Mouse (Mus musculus) G1E (cell line): Measurements from ENCODE around the gene Ank3. TPM values are rescaled to one million over a fixed set of nuclear protein-coding genes. Genes with fewer than 3 reads are reported as not detected.

ENCODE experiments used
- ATAC-seq: 2 replicates; pipeline ENCODE4 v1.8.0; 2016; ENCODE audit warnings: mild to moderate bottlenecking; ENCODE audit not compliant: insufficient number of reproducible peaks, poor library complexity, low FRiP score, severe bottlenecking; ENCODE audit errors: extremely low read depth
- DNase-seq: peaks from one replicate; pipeline ENCODE4 v3.0.0; 2012; ENCODE audit warnings: low spot score
- H3K27me3 ChIP-seq: 2 replicates; pipeline ENCODE4 v1.6.1; 2012; ENCODE audit warnings: mild to moderate bottlenecking, low read length, inconsistent platforms; ENCODE audit not compliant: insufficient read depth
- H3K36me3 ChIP-seq: replicated peaks from 2 replicates; pipeline ENCODE3; 2012; ENCODE audit warnings: mild to moderate bottlenecking, inconsistent platforms
- H3K4me1 ChIP-seq: 2 replicates; pipeline ENCODE4 v1.6.1; 2012; ENCODE audit warnings: low read depth, low read length, inconsistent platforms, mixed read lengths; ENCODE audit not compliant: insufficient read depth
- H3K4me3 ChIP-seq: 2 replicates; pipeline ENCODE4 v1.5.1; 2012; ENCODE audit warnings: low read depth, mild to moderate bottlenecking, inconsistent platforms, low read length, moderate library complexity, mixed read lengths
- H3K9me3 ChIP-seq: replicated peaks from 2 replicates; pipeline ENCODE4 v1.6.1; 2012; ENCODE audit warnings: inconsistent platforms
- CTCF ChIP-seq: IDR thresholded peaks from 2 replicates; pipeline ENCODE4 v1.5.1; 2012; ENCODE audit warnings: low read depth, low read length, inconsistent platforms, mixed read lengths
- GATA1 ChIP-seq: IDR thresholded peaks from 2 replicates; pipeline ENCODE4 v1.6.1; 2012; ENCODE audit warnings: borderline replicate concordance, low read length, inconsistent platforms, mixed read lengths
- GATA2 ChIP-seq: IDR thresholded peaks from 2 replicates; pipeline ENCODE4 v1.6.1; 2012; ENCODE audit warnings: low read depth, low read length, inconsistent platforms, borderline replicate concordance
- POLR2AphosphoS5 ChIP-seq: IDR thresholded peaks from 2 replicates; pipeline ENCODE4 v1.6.1; 2012; ENCODE audit warnings: low read depth, low read length, inconsistent platforms; ENCODE audit not compliant: insufficient replicate concordance
- TAL1 ChIP-seq: conservative IDR thresholded peaks from 2 replicates; pipeline ENCODE4 v1.6.1; 2012; ENCODE audit warnings: low read depth, low read length, inconsistent platforms, mixed read lengths
- polyA plus RNA-seq: library from polyadenylated mRNA; stranded (reverse); fragments of >175 nt; gene quantifications from 2 replicates; pipeline ENCODE4 v1.2.3, GENCODE M21; 2012
- total RNA-seq, 2 experiments: library from RNA; stranded (forward) in 1 of 2; stranded (reverse) in 1 of 2; fragments of 200-1000 nt in 1 of 2; fragments of >200 nt in 1 of 2; fragmentation: Nextera tagmentation in 1 of 2; gene quantifications; 2 replicates each; pipeline ENCODE4 v1.2.3; 2014 to 2017

Ank3 gene
- total and polyA plus RNA-seq, 3 experiments: 0.98 TPM; not detected in 2

GRCm38 (mm10) chr10:69937291-69937921, 538.8 kb downstream of the Ank3 start:
- Histone ChIP-seq H3K9me3 (peaks cover 64% of the 10 kb centered on the region), H3K4me1 (no peaks in the 10 kb centered on the region), H3K27me3 (no peaks in the 10 kb centered on the region), H3K36me3 (no peaks in the 10 kb centered on the region), H3K4me3 (no peak overlapping the region)
- no peak for DNase-seq
- no peak for ATAC-seq
- TF ChIP-seq POLR2AphosphoS5 (no peak), CTCF (no peak), GATA2 (no peak), TAL1 (no peak), GATA1 (no peak)

GRCm38 (mm10) chr10:69939144-69939543, 540.6 kb downstream of the Ank3 start:
- ATAC-seq (no peak), DNase-seq (no peak)
- no peaks in the 10 kb centered on the region for H3K27me3 ChIP-seq
- no peaks in the 10 kb centered on the region for H3K4me1 ChIP-seq
- TF ChIP-seq CTCF (no peak), TAL1 (no peak), GATA2 (no peak), POLR2AphosphoS5 (no peak), GATA1 (no peak)
- peaks cover 69% of the 10 kb centered on the region for H3K9me3 ChIP-seq
- no peaks in the 10 kb centered on the region for H3K36me3 ChIP-seq
- no peak overlapping the region for H3K4me3 ChIP-seq

GRCm38 (mm10) chr10:69939966-69940365, 541.4 kb downstream of the Ank3 start:
- no peak overlapping the region for H3K4me3 ChIP-seq
- DNase-seq: no peak
- ATAC-seq: no peak
- TF ChIP-seq TAL1 (no peak), GATA1 (no peak)
- no peaks in the 10 kb centered on the region for H3K27me3 ChIP-seq
- no peaks in the 10 kb centered on the region for H3K36me3 ChIP-seq
- H3K9me3 ChIP-seq: peaks cover 75% of the 10 kb centered on the region
- H3K4me1 ChIP-seq: no peaks in the 10 kb centered on the region

GRCm38 (mm10) chr10:69941001-69941400, 542.4 kb downstream of the Ank3 start:
- no peaks in the 10 kb centered on the region for H3K27me3 ChIP-seq
- no peaks in the 10 kb centered on the region for H3K4me1 ChIP-seq
- ATAC-seq (no peak), DNase-seq (no peak)
- H3K9me3 ChIP-seq: peaks cover 74% of the 10 kb centered on the region
- no peak overlapping the region for H3K4me3 ChIP-seq
- H3K36me3 ChIP-seq: no peaks in the 10 kb centered on the region
- TF ChIP-seq POLR2AphosphoS5: no peak
- TF ChIP-seq GATA1: no peak
- TF ChIP-seq CTCF: no peak
- no peak for TF ChIP-seq TAL1
- no peak for TF ChIP-seq GATA2

GRCm38 (mm10) chr10:69944845-69945244, 546.3 kb downstream of the Ank3 start:
- H3K27me3 ChIP-seq: no peaks in the 10 kb centered on the region
- peaks cover 65% of the 10 kb centered on the region for H3K9me3 ChIP-seq
- no peaks in the 10 kb centered on the region for H3K4me1 ChIP-seq
- no peaks in the 10 kb centered on the region for H3K36me3 ChIP-seq
- no peak for ATAC-seq
- no peak overlapping the region for H3K4me3 ChIP-seq
- no peak for DNase-seq
- no peak for TF ChIP-seq GATA2
- no peak for TF ChIP-seq GATA1
- TF ChIP-seq POLR2AphosphoS5: no peak
- no peak for TF ChIP-seq CTCF
- TF ChIP-seq TAL1: no peak

GRCm38 (mm10) chr10:69945870-69946269, 547.3 kb downstream of the Ank3 start:
- Histone ChIP-seq H3K27me3 (no peaks in the 10 kb centered on the region), H3K4me1 (no peaks in the 10 kb centered on the region), H3K4me3 (no peak overlapping the region), H3K9me3 (peaks cover 66% of the 10 kb centered on the region), H3K36me3 (no peaks in the 10 kb centered on the region)
- DNase-seq (no peak), ATAC-seq (no peak)
- no peak for TF ChIP-seq GATA1
- no peak for TF ChIP-seq POLR2AphosphoS5
- no peak for TF ChIP-seq CTCF
- no peak for TF ChIP-seq GATA2
- no peak for TF ChIP-seq TAL1

GRCm38 (mm10) chr10:69946271-69946670, 547.7 kb downstream of the Ank3 start:
- Histone ChIP-seq H3K36me3 (no peaks in the 10 kb centered on the region), H3K9me3 (peaks cover 64% of the 10 kb centered on the region), H3K27me3 (no peaks in the 10 kb centered on the region)

More at GRCm38 (mm10) chr10:69946271-69946670, 547.7 kb downstream of the Ank3 start:
- ATAC-seq: no peak
- no peak for DNase-seq
- Histone ChIP-seq H3K4me1 (no peaks in the 10 kb centered on the region), H3K4me3 (no peak overlapping the region)
- TF ChIP-seq TAL1 (no peak), POLR2AphosphoS5 (no peak), GATA1 (no peak), CTCF (no peak), GATA2 (no peak)
